Mouse (Mus musculus) neural tube, embryonic 15.5 days (tissue): ENCODE measurements around the gene Ckmt2. TPM values are rescaled to one million over a fixed set of nuclear protein-coding genes. Genes with fewer than 3 reads are reported as not detected.

Experiments
- ATAC-seq: fragments of 200-750 bp; cut with Nextera tagmentation; 2 replicates; pipeline ENCODE4 v1.8.0; 2017; ENCODE audit warnings: mild to moderate bottlenecking, moderate TSS enrichment, moderate library complexity; ENCODE audit not compliant: low FRiP score
- H3K27ac ChIP-seq: fragments of 300-500 bp; sonication (generic); replicated peaks from 2 replicates; pipeline ENCODE4 v1.5.1; 2015; ENCODE audit warnings: mild to moderate bottlenecking, inconsistent platforms
- H3K27me3 ChIP-seq: fragments of 300-500 bp; sonication (generic); replicated peaks from 2 replicates; pipeline ENCODE4 v1.6.1; 2015; ENCODE audit warnings: inconsistent platforms
- H3K36me3 ChIP-seq: fragments of 300-500 bp; sonication (generic); 2 replicates; pipeline ENCODE4 v1.6.1; 2015; ENCODE audit warnings: inconsistent platforms
- H3K4me1 ChIP-seq: fragments of 300-500 bp; sonication (generic); 2 replicates; pipeline ENCODE4 v1.6.1; 2015; ENCODE audit warnings: inconsistent platforms
- H3K4me2 ChIP-seq: fragments of 300-500 bp; sonication (generic); 2 replicates; pipeline ENCODE4 v1.6.1; 2015; ENCODE audit warnings: inconsistent platforms, mild to moderate bottlenecking, moderate library complexity
- H3K4me3 ChIP-seq: fragments of 300-500 bp; sonication (generic); replicated peaks from 2 replicates; pipeline ENCODE4 v1.5.1; 2015; ENCODE audit warnings: mild to moderate bottlenecking, inconsistent platforms
- H3K9ac ChIP-seq: fragments of 300-500 bp; sonication (generic); replicated peaks from 2 replicates; pipeline ENCODE4 v1.6.1; 2015; ENCODE audit warnings: mild to moderate bottlenecking, inconsistent platforms
- H3K9me3 ChIP-seq: fragments of 300-500 bp; sonication (generic); replicated peaks from 2 replicates; pipeline ENCODE4 v1.6.1; 2016; ENCODE audit warnings: inconsistent platforms
- WGBS: fragments of 180-500 bp; shearing (Covaris S2); methylation state at CpG from one replicate; pipeline ENCODE4 v1.1.7; 2015; ENCODE audit warnings: mixed read lengths; 5-methylcytosine and 5-hydroxymethylcytosine counted together
- polyA plus RNA-seq: library from polyadenylated mRNA; unstranded; fragments of >200 nt; fragmentation: Nextera tagmentation; extraction: Ambion mirVana; gene quantifications from 2 replicates; pipeline ENCODE4 v1.2.1, GENCODE M21; 2015

Gene Ckmt2
- polyA plus RNA-seq = 0.28 and 0.70 TPM in 2 replicates

- WGBS = 82% methylated on average over 5 of the region's 5 CpGs
Measured at GRCm38 (mm10) chr13:91876741-91877349, at the start of gene Ckmt2. TSS of gene Ckmt2 (minus strand) at chr13:91876885.

GRCm38 (mm10) chr13:91921010-91921409 is 44.3 kb upstream of the Ckmt2 start:
- no peaks in the 10 kb centered on the region for H3K36me3 ChIP-seq
- H3K27me3 ChIP-seq = no peaks in the 10 kb centered on the region
- no peaks in the 10 kb centered on the region for H3K9me3 ChIP-seq
- H3K27ac ChIP-seq = no peak overlapping the region
- WGBS = 74% methylated on average over 3 of the region's 3 CpGs
- no peak for ATAC-seq
- H3K9ac ChIP-seq = no peak overlapping the region
- peaks cover 5% of the 10 kb centered on the region for H3K4me1 ChIP-seq
- no peak overlapping the region for H3K4me3 ChIP-seq
- H3K4me2 ChIP-seq = no peak overlapping the region

More at GRCm38 (mm10) chr13:91876741-91877349, at the start of gene Ckmt2:
- H3K4me2 ChIP-seq = no peak within 1 kb of the TSS
- H3K9ac ChIP-seq = no peak within 1 kb of the TSS
- H3K27ac ChIP-seq = no peak within 1 kb of the TSS
- no peak within 1 kb of the TSS for H3K4me3 ChIP-seq
- no peaks in the 10 kb centered on the region for H3K9me3 ChIP-seq
- no peaks in the 10 kb centered on the region for H3K4me1 ChIP-seq
- H3K36me3 ChIP-seq = no peaks in the 10 kb centered on the region
- no peaks in the 10 kb centered on the region for H3K27me3 ChIP-seq
- ATAC-seq = no peak

GRCm38 (mm10) chr13:91918764-91919163 is 42.1 kb upstream of the Ckmt2 start:
- no peaks in the 10 kb centered on the region for H3K9me3 ChIP-seq
- H3K36me3 ChIP-seq = no peaks in the 10 kb centered on the region
- H3K9ac ChIP-seq = no peak overlapping the region
- WGBS = 90% methylated on average over 5 of the region's 5 CpGs
- H3K4me3 ChIP-seq = no peak overlapping the region
- H3K4me2 ChIP-seq = no peak overlapping the region
- peaks cover 14% of the 10 kb centered on the region for H3K4me1 ChIP-seq
- H3K27me3 ChIP-seq = no peaks in the 10 kb centered on the region
- no peak for ATAC-seq
- no peak overlapping the region for H3K27ac ChIP-seq

- no peaks in the 10 kb centered on the region for H3K9me3 ChIP-seq
- WGBS = 90% methylated on average over 2 of the region's 2 CpGs
- H3K27me3 ChIP-seq = no peaks in the 10 kb centered on the region
- H3K27ac ChIP-seq = no peak overlapping the region
- no peak overlapping the region for H3K4me2 ChIP-seq
- no peak overlapping the region for H3K9ac ChIP-seq
- peaks cover 14% of the 10 kb centered on the region for H3K4me1 ChIP-seq
- no peak for ATAC-seq
- H3K36me3 ChIP-seq = no peaks in the 10 kb centered on the region
- no peak overlapping the region for H3K4me3 ChIP-seq
Measured at GRCm38 (mm10) chr13:91917835-91918234, 41.1 kb upstream of the Ckmt2 start.

GRCm38 (mm10) chr13:91916308-91916707 is 39.6 kb upstream of the Ckmt2 start:
- Histone ChIP-seq H3K9me3 (no peaks in the 10 kb centered on the region), H3K4me3 (no peak overlapping the region), H3K9ac (no peak overlapping the region), H3K36me3 (no peaks in the 10 kb centered on the region), H3K27me3 (no peaks in the 10 kb centered on the region), H3K27ac (no peak overlapping the region), H3K4me1 (peaks cover 14% of the 10 kb centered on the region), H3K4me2 (peak overlapping the region; percentile 15; the same call in 1 of the 2 replicates)
- 61% methylated on average over 5 of the region's 5 CpGs for WGBS
- ATAC-seq = peak; percentile 42

GRCm38 (mm10) chr13:91915582-91916239 is 39.0 kb upstream of the Ckmt2 start:
- Histone ChIP-seq H3K9me3 (no peaks in the 10 kb centered on the region), H3K36me3 (no peaks in the 10 kb centered on the region), H3K4me2 (peak overlapping the region; percentile 25; the same call in 1 of the 2 replicates), H3K4me1 (peaks cover 14% of the 10 kb centered on the region), H3K9ac (no peak overlapping the region), H3K27ac (no peak overlapping the region), H3K4me3 (no peak overlapping the region), H3K27me3 (no peaks in the 10 kb centered on the region)
- WGBS = 47% methylated on average over 6 of the region's 6 CpGs
- peak; percentile 85 for ATAC-seq

GRCm38 (mm10) chr13:91915192-91915581 is 38.5 kb upstream of the Ckmt2 start:
- peak overlapping the region; percentile 25; the same call in 1 of the 2 replicates for H3K4me2 ChIP-seq
- peak; percentile 18; the same call in 1 of the 2 replicates for ATAC-seq

GRCm38 (mm10) chr13:91911652-91912051 is 35.0 kb upstream of the Ckmt2 start:
- Histone ChIP-seq H3K27me3 (no peaks in the 10 kb centered on the region), H3K4me2 (no peak overlapping the region), H3K9ac (no peak overlapping the region), H3K36me3 (no peaks in the 10 kb centered on the region), H3K27ac (no peak overlapping the region), H3K4me1 (peaks cover 14% of the 10 kb centered on the region), H3K4me3 (no peak overlapping the region), H3K9me3 (no peaks in the 10 kb centered on the region)
- ATAC-seq = no peak

More at GRCm38 (mm10) chr13:91915192-91915581, 38.5 kb upstream of the Ckmt2 start:
- Histone ChIP-seq H3K4me3 (no peak overlapping the region), H3K27ac (no peak overlapping the region), H3K9ac (no peak overlapping the region), H3K36me3 (no peaks in the 10 kb centered on the region), H3K27me3 (no peaks in the 10 kb centered on the region), H3K9me3 (no peaks in the 10 kb centered on the region), H3K4me1 (peaks cover 14% of the 10 kb centered on the region)
- 15% methylated on average over 4 of the region's 4 CpGs for WGBS

- no peaks in the 10 kb centered on the region for H3K27me3 ChIP-seq
- peaks cover 11% of the 10 kb centered on the region for H3K4me1 ChIP-seq
- no peaks in the 10 kb centered on the region for H3K36me3 ChIP-seq
- H3K9me3 ChIP-seq = no peaks in the 10 kb centered on the region
- H3K9ac ChIP-seq = no peak overlapping the region
- no peak for ATAC-seq
- no peak overlapping the region for H3K4me3 ChIP-seq
- no peak overlapping the region for H3K4me2 ChIP-seq
- H3K27ac ChIP-seq = no peak overlapping the region
Measured at GRCm38 (mm10) chr13:91911211-91911610, 34.5 kb upstream of the Ckmt2 start.

GRCm38 (mm10) chr13:91908202-91908980 is 31.7 kb upstream of the Ckmt2 start:
- H3K4me2 ChIP-seq = no peak overlapping the region
- H3K27ac ChIP-seq = no peak overlapping the region
- no peaks in the 10 kb centered on the region for H3K9me3 ChIP-seq
- H3K4me1 ChIP-seq = no peaks in the 10 kb centered on the region
- no peaks in the 10 kb centered on the region for H3K27me3 ChIP-seq
- 36% methylated on average over 10 of the region's 10 CpGs for WGBS
- ATAC-seq = peak; percentile 90
- H3K9ac ChIP-seq = no peak overlapping the region
- no peaks in the 10 kb centered on the region for H3K36me3 ChIP-seq
- H3K4me3 ChIP-seq = no peak overlapping the region

- no peaks in the 10 kb centered on the region for H3K36me3 ChIP-seq
- ATAC-seq = no peak
- H3K4me1 ChIP-seq = no peaks in the 10 kb centered on the region
- WGBS = 62% methylated on average over 3 of the region's 3 CpGs
- H3K9me3 ChIP-seq = no peaks in the 10 kb centered on the region
- H3K27ac ChIP-seq = no peak overlapping the region
- H3K27me3 ChIP-seq = no peaks in the 10 kb centered on the region
- no peak overlapping the region for H3K4me2 ChIP-seq
- no peak overlapping the region for H3K4me3 ChIP-seq
- no peak overlapping the region for H3K9ac ChIP-seq
Measured at GRCm38 (mm10) chr13:91906338-91906737, 29.7 kb upstream of the Ckmt2 start.

GRCm38 (mm10) chr13:91896476-91896875 is 19.8 kb upstream of the Ckmt2 start:
- no peaks in the 10 kb centered on the region for H3K27me3 ChIP-seq
- H3K9me3 ChIP-seq = no peaks in the 10 kb centered on the region
- 61% methylated on average over 1 of the region's 1 CpGs for WGBS
- no peaks in the 10 kb centered on the region for H3K4me1 ChIP-seq
- H3K4me2 ChIP-seq = no peak overlapping the region
- no peak for ATAC-seq
- H3K4me3 ChIP-seq = no peak overlapping the region
- no peak overlapping the region for H3K9ac ChIP-seq
- no peaks in the 10 kb centered on the region for H3K36me3 ChIP-seq
- no peak overlapping the region for H3K27ac ChIP-seq
